Mouse (Mus musculus) intestine, embryonic 16.5 days (tissue): ENCODE measurements around the gene Mki67. TPM values are rescaled to one million over a fixed set of nuclear protein-coding genes. Genes with fewer than 3 reads are reported as not detected.

Source experiments
- ATAC-seq: fragments of 200-750 bp; cut with Nextera tagmentation; 2 replicates; pipeline ENCODE4 v1.8.0; 2017; ENCODE audit warnings: moderate TSS enrichment, moderate library complexity
- H3K27ac ChIP-seq: fragments of 300-500 bp; sonication (generic); 2 replicates; pipeline ENCODE4 v1.5.1; 2014; ENCODE audit warnings: mild to moderate bottlenecking, low read length
- H3K27me3 ChIP-seq: fragments of 300-500 bp; sonication (generic); replicated peaks from 2 replicates; pipeline ENCODE4 v1.6.1; 2014; ENCODE audit warnings: low read length, control low read depth, mixed read lengths; ENCODE audit not compliant: control insufficient read depth, insufficient read depth
- H3K36me3 ChIP-seq: fragments of 300-500 bp; sonication (generic); 2 replicates; pipeline ENCODE4 v1.6.1; 2014; ENCODE audit warnings: low read length, control low read depth; ENCODE audit not compliant: control insufficient read depth, insufficient read depth
- H3K4me1 ChIP-seq: fragments of 300-500 bp; sonication (generic); 2 replicates; pipeline ENCODE4 v1.6.1; 2014; ENCODE audit warnings: low read length, control low read depth, mixed read lengths; ENCODE audit not compliant: control insufficient read depth, insufficient read depth
- H3K4me2 ChIP-seq: fragments of 300-500 bp; sonication (generic); 2 replicates; pipeline ENCODE4 v1.6.1; 2014; ENCODE audit warnings: low read depth, low read length, control low read depth
- H3K4me3 ChIP-seq: fragments of 300-500 bp; sonication (generic); 2 replicates; pipeline ENCODE4 v1.5.1; 2014; ENCODE audit warnings: mild to moderate bottlenecking, low read length
- H3K9ac ChIP-seq: fragments of 300-500 bp; sonication (generic); 2 replicates; pipeline ENCODE4 v1.6.1; 2014; ENCODE audit warnings: low read depth, low read length
- H3K9me3 ChIP-seq: fragments of 300-500 bp; sonication (generic); 2 replicates; pipeline ENCODE4 v1.6.1; 2016; ENCODE audit warnings: low read length, control low read depth; ENCODE audit not compliant: control insufficient read depth
- WGBS: fragments of 180-500 bp; shearing (Covaris S2); extraction: QIAGEN DNeasy Blood & Tissue Kit; methylation state at CpG from one replicate; pipeline ENCODE4 v1.1.7; 2014; 5-methylcytosine and 5-hydroxymethylcytosine counted together
- polyA plus RNA-seq: library from polyadenylated mRNA; unstranded; fragments of >200 nt; fragmentation: Nextera tagmentation; extraction: Ambion mirVana; gene quantifications from 2 replicates; pipeline ENCODE4 v1.2.1, GENCODE M21; 2015

Gene Mki67
- polyA plus RNA-seq, 1 experiment from 2014 or later = 23.2 TPM

- peaks cover 7% of the 10 kb centered on the region; the same call in 1 of the 2 replicates for H3K4me1 ChIP-seq
- no peak overlapping the region for H3K9ac ChIP-seq
- H3K4me2 ChIP-seq = no peak overlapping the region
- no peaks in the 10 kb centered on the region for H3K36me3 ChIP-seq
- ATAC-seq = no peak
- H3K27me3 ChIP-seq = no peaks in the 10 kb centered on the region
- WGBS = 94% methylated on average over 1 of the region's 1 CpGs
- no peak overlapping the region for H3K4me3 ChIP-seq
- H3K27ac ChIP-seq = no peak overlapping the region
- H3K9me3 ChIP-seq = peaks cover 6% of the 10 kb centered on the region; the same call in 1 of the 2 replicates
Observed at GRCm38 (mm10) chr7:135649306-135649705, 66.9 kb downstream of the Mki67 start.

GRCm38 (mm10) chr7:135648821-135649220 lies 67.3 kb downstream of the Mki67 start:
- H3K4me3 ChIP-seq = no peak overlapping the region
- H3K27me3 ChIP-seq = no peaks in the 10 kb centered on the region
- H3K36me3 ChIP-seq = no peaks in the 10 kb centered on the region
- no peak overlapping the region for H3K27ac ChIP-seq
- 72% methylated on average over 8 of the region's 8 CpGs for WGBS
- H3K4me2 ChIP-seq = no peak overlapping the region
- H3K9ac ChIP-seq = no peak overlapping the region
- peaks cover 6% of the 10 kb centered on the region; the same call in 1 of the 2 replicates for H3K9me3 ChIP-seq
- no peak for ATAC-seq
- H3K4me1 ChIP-seq = peaks cover 7% of the 10 kb centered on the region; the same call in 1 of the 2 replicates

GRCm38 (mm10) chr7:135646976-135647375 lies 69.2 kb downstream of the Mki67 start:
- no peak for ATAC-seq
- no peaks in the 10 kb centered on the region for H3K36me3 ChIP-seq
- 82% methylated on average over 6 of the region's 6 CpGs for WGBS
- peaks cover 5% of the 10 kb centered on the region; the same call in 1 of the 2 replicates for H3K4me1 ChIP-seq
- no peak overlapping the region for H3K9ac ChIP-seq
- H3K27me3 ChIP-seq = no peaks in the 10 kb centered on the region
- H3K27ac ChIP-seq = no peak overlapping the region
- H3K4me3 ChIP-seq = no peak overlapping the region
- H3K4me2 ChIP-seq = no peak overlapping the region
- H3K9me3 ChIP-seq = peaks cover 6% of the 10 kb centered on the region; the same call in 1 of the 2 replicates

GRCm38 (mm10) chr7:135644452-135644851 lies 71.7 kb downstream of the Mki67 start:
- 86% methylated on average over 1 of the region's 1 CpGs for WGBS
- Histone ChIP-seq H3K36me3 (no peaks in the 10 kb centered on the region), H3K27ac (no peak overlapping the region), H3K4me2 (no peak overlapping the region), H3K9me3 (peaks cover 6% of the 10 kb centered on the region; the same call in 1 of the 2 replicates), H3K4me1 (no peaks in the 10 kb centered on the region), H3K4me3 (no peak overlapping the region), H3K9ac (no peak overlapping the region), H3K27me3 (no peaks in the 10 kb centered on the region)
- ATAC-seq = no peak

GRCm38 (mm10) chr7:135641698-135642507 lies 74.3 kb downstream of the Mki67 start:
- Histone ChIP-seq H3K4me3 (no peak overlapping the region), H3K9me3 (no peaks in the 10 kb centered on the region), H3K9ac (no peak overlapping the region), H3K4me1 (no peaks in the 10 kb centered on the region), H3K27me3 (no peaks in the 10 kb centered on the region), H3K4me2 (no peak overlapping the region), H3K27ac (no peak overlapping the region), H3K36me3 (no peaks in the 10 kb centered on the region)
- 62% methylated on average over 14 of the region's 14 CpGs for WGBS
- no peak for ATAC-seq

Other genes with a start within 250 kb of the Mki67 start
- gene Clrn3, start 187.7 kb downstream of the Mki67 start, polyA plus RNA-seq = 40.3 and 45.1 TPM in 2 replicates
- 2.4 and 2.9 TPM in 2 replicates for gene Ptpre, start 178.9 kb downstream of the Mki67 start, polyA plus RNA-seq